In the genomic region with DNA sequence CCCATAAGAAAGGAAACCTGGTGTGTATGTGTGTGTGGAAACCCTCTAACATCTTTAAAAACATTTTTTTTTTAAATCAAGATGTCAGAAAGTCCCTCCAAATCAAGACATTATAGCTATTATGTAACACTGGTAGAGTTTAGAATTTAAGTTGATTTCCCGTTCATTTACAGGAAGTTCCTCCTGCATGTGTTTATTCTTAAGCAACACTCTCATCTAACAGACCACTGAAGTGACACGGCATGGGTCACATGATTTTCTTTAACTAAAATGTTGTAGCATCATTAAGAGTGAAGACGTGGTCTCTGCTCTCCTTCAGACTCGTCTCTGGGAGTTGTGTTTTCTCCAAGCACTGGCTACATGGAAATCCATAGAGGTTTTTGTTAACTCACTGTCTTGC, we compare ENCODE assay signal across 17 mouse cellular contexts.
"Had no signal": no experiment of that assay in that cellular context is flagged by ENCODE, and none has a peak within 500 bp of the region (broad histone marks: within the 10 kb centered on the region; RNA-seq: fewer than 3 reads in every experiment).

No protein-coding gene starts in this region.

- H3K4me3 ChIP-seq: gastrocnemius, adult 2 months; heart, embryonic 13.5 days; heart, embryonic 15.5 days; hindbrain, embryonic 13.5 days; hindbrain, embryonic 15.5 days; kidney, embryonic 15.5 days; layer of hippocampus, adult 2 months; left cerebral cortex, adult 2 months; limb, embryonic 10.5 days; limb, embryonic 12.5 days had no signal

- ATAC-seq: hindbrain, postnatal 0 days; intestine, embryonic 16.5 days had no signal

- H3K27me3 ChIP-seq: heart, embryonic 13.5 days; heart, embryonic 15.5 days; hindbrain, embryonic 13.5 days; hindbrain, embryonic 15.5 days; kidney, embryonic 15.5 days; limb, embryonic 12.5 days had no signal

- H3K4me1 ChIP-seq: heart, embryonic 13.5 days; heart, embryonic 15.5 days; hindbrain, embryonic 13.5 days; hindbrain, embryonic 15.5 days; kidney, embryonic 15.5 days; limb, embryonic 10.5 days; limb, embryonic 12.5 days had no signal

- H3K27ac ChIP-seq: gastrocnemius, adult 2 months; heart, embryonic 13.5 days; heart, embryonic 15.5 days; hindbrain, embryonic 13.5 days; hindbrain, embryonic 15.5 days; hindbrain, postnatal 0 days; kidney, embryonic 15.5 days; kidney, postnatal 0 days; layer of hippocampus, adult 2 months; left cerebral cortex, adult 2 months; limb, embryonic 10.5 days; limb, embryonic 12.5 days; liver, embryonic 14.5 days had no signal

- H3K9me3 ChIP-seq: heart, embryonic 13.5 days; heart, embryonic 15.5 days; hindbrain, embryonic 13.5 days; hindbrain, embryonic 15.5 days; kidney, embryonic 15.5 days; limb, embryonic 10.5 days; limb, embryonic 12.5 days had no signal

- DNase-seq: gastrocnemius, postnatal 25 days; heart, adult 18-20 months; kidney, adult 11 months had no signal

- H3K36me3 ChIP-seq: heart, embryonic 15.5 days had no signal
